Mouse (Mus musculus) left cerebral cortex, adult 11 months (tissue): Measurements from ENCODE around the gene Zfp296.

ENCODE experiments used
- DNase-seq: peaks from one replicate; pipeline ENCODE4 v3.0.0; 2022; ENCODE audit warnings: low spot score

The Zfp296 gene

DNA sequence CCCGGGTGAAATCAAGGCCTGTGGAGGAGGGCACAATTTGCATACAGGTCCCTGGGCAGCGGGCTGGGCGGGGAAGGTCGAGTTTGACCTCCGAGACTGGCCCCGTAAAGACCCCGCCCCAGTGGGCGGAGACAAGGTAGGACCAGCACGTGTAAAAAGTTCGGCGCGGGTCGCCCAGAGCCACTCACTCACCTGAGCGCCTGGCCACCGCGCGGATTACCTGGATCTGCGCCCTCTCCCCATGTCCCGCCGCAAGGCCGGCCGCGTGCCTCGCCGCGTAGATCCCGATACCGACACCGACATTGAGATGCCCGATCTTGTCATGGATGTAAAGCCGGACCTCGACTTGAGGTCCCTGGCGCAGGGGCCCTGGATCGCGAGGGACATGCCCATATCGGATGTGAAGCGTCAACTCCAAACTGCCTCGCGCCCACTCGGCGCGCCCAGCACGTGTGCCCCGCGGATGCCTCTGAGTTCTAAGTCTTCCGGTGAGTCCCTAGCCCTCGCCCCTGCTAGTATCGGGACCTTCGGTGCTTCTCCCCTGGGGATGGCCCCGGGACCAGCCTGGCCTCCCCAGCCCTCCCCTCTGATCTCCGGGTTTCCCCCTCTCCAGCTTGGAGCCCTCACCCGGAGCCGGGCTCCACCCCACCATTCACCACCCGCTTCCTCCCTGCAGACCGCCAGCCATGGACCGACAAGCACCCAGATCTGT, at the start of gene Zfp296, which contains the start of gene Gemin7:
Gene Zfp296 (plus strand): TSS at position 147 of the 712 bp plus-strand sequence.
Gene Gemin7 (minus strand): TSS at position 455 of the 712 bp plus-strand sequence.
- no peak for DNase-seq

DNA sequence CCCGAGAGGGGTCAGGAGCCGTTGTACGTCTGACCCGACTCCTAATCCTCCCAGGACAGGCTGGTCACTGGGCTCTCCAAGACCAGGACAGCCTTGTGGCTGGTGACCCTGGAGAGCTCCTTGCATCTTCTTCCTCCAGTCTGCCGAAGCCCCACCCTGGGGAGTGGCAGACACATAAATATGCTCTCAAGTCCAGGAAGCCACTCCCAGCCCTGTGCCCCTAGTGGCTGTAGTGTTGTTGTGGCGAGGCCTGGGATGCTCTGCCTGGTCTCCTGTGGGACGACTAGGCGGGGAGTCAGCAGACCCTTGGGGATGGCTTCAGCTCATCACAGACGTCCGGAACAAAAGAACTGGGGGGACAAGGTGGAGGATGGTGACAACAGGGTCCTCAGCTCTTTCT, 46.0 kb upstream of the Zfp296 start:
- no peak for DNase-seq

DNA sequence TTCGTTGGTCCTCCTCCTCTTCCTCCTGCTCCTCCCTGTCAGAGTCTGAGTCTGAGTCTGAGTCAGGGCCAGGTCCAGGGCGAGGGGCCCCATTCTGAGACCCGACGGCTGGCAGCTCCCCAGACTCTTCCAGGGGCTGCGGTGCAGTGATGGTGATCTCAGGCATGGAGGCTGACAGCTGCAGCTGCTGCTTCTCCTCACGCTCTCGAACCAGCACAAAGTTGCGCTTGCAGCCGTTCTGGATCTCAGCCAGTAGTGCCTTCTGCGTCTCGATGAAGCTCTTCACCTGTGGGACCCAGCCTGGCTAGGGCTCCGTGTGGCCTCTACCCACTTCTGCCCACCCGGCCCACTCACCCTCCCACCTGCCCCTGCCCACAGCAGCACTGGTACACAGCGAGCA, 44.8 kb upstream of the Zfp296 start:
- DNase-seq: no peak

DNA sequence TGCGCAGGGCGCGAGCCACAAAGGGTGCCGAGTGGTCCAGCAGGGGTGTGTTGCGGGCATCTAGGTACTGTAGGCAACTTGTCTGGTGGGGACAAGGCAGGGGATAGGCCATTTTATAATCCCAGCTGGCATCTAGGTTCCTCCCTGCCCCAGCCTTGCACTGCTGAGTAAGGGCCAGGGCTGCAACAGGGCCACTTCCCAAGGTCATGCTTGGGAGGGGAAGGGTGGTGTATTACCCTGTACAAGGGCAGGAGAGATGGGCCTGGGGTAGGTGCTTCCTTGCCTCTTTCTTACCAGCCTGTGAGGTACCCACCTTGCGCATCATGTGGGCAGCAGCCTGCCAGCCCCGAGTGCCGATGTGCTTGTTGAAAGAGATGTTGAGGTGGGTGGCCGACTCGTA, 42.4 kb upstream of the Zfp296 start:
- no peak for DNase-seq

DNA sequence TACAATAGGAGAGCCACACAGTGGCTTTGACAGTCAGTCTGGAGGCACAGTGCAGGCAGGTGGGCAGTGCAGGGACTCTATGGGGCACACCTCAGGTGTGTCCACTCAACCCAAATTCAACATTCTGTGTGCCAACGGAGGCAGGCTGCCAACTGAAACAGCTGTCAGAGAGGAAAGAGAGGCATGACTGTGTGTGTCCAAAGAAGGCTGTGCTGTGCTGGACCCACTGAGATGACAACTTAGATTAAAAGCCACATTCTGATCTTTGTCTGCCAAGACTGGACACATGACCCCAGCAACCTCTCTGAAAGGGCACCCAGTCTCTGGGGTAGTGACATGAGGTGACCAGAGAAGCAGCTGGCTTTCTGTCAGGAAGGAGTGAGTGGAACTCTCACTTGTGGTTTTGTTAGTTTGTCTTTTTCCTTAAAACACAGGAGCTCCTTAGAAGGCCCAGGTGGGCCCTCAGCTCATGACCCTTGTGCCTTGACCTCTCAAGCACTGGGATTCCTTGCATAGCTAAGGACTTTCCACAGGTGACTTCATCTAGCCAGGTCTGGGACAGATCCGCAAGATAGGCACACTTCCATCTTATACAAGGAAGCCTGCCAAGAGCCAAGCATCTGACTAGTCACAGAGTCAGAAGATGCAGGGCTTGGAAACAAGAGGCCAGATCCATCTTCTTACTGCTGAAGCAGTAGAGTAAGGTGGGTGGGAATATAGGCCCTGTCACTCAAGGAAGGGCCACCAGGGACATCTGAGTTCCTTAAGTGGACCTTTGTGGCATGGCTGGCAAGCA, 36.1 kb upstream of the Zfp296 start:
- DNase-seq: no peak

DNA sequence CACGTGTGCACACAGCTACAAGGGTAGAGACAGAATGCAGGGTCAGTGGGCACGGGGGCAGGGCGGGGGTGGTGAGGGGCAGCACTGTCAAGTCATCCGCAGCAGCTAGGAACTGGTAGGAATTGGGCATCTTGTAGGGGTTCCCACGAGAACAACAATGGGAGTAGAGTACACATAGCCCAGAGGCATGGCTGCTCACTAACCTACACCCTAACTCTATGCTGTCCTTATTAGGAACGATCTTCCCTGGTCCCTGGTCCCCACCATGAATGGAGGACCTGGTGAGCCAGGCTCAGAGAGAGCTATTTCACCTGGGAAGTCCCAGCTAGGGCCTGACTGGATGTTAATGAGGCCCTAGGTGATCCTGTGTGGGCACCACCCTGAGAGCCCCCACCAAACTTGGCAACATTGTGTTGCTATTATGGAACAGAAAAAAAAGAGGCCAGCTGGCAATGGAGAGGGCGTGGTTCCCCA, 35.4 kb upstream of the Zfp296 start:
- DNase-seq: no peak

DNA sequence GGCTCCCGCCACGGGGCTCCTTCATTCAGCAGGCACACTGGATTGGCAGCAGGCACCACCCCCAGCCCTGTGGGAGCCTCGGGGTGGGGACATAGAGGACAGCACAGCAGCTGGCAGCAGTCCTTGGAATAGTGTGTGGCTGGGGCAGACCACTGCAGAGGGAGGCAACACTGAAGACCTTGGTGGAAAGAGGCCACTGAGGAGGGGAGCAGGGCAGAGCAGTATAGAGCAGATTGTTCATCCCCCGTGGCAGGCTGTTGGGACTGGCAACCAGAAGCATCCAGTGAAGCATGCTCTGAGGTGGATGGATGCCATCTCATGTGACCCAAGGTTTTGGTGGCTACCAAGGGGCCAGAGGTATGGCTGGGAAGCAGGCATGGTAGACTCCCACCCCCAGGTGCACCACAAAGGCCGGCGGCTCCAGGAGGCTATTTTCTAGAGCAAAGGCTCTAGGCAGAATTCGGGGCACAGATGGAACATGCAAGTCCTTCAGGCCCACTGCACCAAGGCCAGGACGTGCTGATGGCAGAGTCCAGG, 34.9 kb upstream of the Zfp296 start:
- no peak for DNase-seq

DNA sequence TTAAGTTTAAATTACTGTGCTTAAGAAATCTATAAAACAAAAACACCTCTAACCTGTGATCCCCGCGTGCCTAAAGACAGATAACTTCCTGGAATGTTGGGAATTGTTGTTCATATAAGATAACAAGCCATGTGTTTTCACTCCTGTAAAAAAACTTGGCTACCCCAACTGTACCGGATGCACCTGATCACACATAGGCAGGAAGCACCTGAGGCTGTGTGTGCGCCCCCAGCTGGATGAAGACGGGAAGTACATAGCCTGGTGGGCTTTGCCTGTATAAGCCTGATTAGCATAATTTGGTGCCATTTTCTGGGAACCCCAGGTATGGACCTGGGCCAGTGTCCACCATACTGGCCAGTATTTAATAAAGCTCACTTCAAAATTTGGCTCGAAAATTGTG, 33.5 kb upstream of the Zfp296 start:
- DNase-seq: no peak

DNA sequence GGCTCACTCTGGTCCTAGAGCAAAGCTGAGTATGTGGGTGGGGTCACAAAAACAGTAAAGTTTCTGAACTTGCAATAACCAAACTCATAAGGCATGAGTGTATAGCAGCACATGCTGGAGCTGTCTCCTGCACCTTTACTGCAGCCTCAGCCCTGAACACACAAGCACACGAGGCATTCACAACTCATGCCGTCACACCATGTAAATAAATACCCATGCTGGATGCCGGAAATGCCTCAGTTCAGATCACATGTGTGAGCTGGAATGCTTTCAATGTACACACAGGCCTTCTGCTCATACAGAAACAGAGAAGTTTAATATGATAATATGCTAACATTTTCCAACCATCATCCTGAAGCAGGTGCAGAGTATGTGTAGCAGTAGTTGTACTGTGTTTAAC, 31.1 kb upstream of the Zfp296 start:
- no peak for DNase-seq

DNA sequence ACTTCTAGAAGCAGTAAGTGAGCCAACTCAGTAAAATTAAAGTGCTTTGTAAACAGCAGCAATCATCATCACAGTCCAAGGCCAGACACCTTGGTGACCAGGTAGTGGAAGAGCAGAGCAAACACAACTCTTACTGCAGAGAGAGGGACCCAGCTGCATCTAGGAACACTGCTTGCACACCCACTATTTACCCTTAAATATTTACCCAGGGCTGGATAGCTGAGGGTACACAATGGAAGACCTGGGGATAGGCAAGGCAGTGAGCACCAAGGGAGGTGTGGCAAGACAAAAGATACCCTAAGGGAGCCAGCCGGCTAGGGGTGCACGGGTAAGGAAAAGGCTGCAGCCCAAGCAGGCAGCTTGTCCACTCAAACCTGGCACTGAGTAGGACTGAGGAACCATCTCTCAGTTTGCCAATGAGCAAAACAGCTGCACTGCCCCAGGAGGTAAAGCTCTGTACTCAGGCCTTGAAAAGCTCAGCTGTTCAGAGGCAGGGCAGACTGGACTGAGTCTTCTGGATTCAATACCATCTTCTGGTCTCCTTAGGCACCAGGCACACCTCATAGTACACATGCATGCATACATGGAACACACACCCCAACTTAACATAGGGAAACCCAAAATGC, 29.6 kb upstream of the Zfp296 start:
- DNase-seq: no peak

DNA sequence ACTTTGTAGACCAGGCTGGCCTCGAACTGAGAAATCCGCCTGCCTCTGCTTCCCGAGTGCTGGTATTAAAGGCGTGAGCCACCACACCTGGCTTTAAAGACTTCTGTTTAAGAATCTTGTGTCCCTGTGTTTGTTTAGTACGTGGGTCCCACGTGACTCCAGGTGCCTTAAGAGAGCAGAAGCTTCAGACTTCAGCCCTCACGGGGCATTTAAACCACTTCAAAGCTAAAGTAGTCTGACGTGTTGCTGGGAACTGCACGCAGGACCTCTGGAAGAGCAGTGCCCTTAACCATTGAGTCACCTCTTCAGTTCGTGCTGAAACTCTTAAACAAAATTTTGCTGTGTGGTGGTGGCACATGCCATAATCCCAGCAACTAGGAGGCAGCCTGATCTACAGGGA, 27.7 kb upstream of the Zfp296 start:
- DNase-seq: no peak

DNA sequence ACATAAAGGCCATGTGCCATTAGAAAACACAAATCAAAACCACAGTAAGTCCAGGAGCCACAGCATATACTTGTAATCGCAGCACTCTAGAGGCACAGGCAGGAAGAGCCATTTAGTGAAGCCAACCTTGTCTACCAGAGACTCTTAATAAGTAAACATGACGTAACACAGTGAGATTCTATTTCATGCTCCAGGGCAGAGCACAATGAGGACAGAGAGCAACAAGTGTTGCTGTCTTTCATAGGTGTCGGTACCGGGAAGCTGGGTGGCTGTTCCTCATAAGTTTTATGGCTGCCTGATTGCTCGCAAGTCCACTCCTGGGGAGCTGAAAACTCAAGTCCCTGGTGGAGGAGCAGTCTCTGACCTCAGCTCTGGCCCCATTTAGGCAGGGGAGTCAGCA, 25.5 kb upstream of the Zfp296 start:
- no peak for DNase-seq

DNA sequence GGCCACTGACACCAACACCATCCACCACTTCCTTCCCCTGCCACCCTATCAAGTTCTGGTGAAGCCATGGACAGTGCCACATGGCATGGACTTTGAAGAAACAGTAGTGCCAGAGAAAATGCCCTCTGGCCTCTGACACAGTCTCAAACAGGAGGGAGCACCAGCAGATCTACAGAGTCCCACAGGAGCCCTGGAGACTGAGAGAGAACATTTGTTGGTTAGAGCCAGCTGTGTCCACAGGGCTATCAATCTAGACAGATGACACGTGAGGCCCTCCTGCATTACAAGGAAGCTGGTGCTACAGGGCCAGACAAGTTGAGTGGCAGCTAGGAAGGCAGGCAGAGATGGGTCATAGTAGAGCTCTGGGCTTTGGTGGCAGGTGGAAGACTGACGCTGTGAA, 24.6 kb upstream of the Zfp296 start:
- DNase-seq: no peak

DNA sequence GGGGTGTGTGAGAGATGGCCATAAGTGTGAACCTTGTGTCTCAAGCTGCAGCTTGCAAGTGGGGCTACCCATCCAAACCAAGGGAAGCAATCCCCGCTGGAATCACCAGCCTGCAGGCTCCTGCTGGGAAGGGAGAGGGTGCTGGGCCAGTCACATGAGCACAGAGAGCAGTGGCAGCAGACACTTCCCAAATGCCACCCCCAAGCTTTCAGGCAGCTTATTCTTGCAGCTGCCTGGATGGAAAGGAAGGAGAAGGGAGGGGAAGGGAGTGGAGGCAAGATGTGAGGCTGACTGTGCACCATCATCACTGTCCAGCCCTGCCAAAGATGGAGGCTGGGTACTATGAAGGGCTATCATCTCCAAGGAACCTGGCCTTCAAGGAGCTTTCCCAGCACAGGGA, 22.9 kb upstream of the Zfp296 start:
- DNase-seq: peak; percentile 59

DNA sequence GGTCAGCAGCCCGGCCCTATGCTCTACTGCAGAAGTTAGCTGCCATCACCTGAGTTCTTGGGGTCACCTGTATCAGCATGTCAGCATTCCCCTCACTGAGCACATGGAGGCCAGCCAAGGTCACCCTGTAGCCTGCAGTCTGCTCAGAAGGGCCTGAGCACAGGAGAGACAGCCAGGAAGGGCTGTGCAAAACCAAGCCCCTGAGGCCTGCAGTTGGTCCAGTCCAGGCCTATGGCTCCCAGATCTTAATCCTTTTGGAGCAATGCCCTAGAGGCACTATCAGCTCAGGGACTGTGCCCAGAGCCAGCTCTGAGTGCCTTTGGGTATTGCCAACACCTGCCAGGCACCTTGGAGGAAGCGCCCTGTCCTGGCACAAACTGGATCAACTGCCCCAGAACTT, 20.0 kb upstream of the Zfp296 start:
- DNase-seq: no peak

DNA sequence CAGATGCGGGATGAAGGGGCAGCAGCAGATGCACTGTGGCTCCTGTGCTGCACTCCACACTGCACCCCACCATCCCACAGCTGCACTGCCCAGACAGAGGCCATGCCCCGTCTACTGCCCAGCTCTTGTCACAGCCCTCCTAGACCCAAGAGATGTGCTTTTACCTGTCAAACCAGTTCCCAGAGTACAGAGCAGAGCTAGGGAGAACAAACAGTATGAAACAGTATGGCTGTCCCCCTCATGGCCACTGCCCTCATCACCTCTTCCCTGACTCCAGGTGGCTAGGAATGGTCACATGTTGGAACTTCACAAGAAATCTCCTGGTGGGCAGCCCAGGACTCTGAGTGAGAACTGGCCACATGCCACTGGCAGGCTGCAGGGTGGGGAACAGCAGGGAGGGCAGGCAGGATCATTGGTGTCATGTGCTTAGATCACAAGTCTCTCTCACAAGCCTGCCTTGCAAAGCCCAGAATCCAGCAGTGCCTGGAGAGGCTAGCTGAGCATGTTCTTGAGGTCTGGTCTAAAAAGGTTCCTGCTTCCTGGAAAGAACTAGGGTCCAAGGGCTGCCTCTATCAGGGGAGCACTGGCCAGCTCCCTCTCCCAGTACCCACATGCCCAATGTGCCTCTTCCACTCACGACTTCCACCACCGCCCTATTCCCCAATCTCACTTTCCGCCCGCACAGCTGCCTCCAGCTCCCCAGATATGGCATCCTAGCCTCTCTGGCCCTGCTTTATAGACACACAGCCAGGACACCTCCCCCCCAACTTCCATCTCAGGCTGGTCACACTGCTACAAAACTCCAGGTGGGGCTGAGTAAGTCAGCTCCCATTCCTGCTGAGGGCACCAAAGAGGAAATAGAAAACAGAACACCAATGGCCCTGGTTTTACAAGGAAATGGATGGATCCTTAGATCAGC, 18.8 kb upstream of the Zfp296 start:
- no peak for DNase-seq

DNA sequence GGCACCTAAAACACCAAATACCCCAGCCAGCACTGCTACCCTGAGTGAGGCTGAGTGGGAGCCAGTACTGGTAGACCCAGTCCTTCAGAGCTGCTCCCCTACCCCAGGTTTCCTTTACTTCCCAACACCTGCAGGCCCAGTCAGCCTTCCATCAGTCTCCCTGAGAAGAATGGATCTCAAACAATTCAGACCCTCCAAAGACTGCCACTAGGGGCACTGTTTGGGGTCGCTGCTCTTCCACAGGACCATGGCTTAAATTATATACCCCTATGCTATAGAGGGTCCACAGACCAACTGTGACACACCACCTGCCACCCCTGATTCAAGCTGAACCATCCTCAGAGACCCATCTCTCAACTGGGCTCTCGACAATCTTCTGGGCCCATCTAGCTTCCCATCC, 18.1 kb upstream of the Zfp296 start:
- DNase-seq: no peak

DNA sequence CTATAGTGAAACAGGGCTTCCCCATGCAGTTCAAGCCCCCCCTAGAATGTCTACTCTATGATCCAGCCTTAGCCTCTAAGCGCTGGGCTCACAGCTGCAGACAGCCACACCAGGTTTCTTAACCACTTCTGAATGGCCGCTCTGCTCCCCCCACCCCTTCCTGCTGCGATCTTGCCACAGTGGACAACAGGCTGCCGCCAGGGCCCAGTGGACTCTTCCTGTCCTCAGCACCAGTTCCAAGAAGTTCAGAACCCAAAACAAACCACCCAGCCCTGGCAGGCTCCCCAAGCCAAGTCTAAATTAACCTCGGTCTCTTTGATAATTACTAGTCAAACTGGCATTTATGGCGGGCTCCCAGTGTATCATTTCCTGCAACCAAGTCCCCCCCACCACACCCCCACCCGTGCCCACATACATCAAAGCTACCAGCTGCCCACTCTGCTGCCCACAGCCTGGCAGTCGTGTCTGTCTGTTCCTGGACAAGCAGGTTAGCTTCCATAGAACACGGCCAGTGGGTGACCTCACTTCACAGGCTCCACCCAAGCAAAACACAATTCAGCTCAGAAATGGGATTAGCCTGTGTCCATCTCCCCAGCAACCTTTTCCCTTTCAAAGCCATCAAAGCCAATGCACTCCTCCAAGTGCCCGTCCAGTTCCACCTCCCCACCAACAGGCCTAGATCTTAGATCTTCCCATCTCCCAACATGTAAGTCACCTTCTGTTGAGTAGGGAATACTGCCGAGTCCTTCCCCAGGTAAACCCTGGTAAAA, 16.4 kb upstream of the Zfp296 start:
- DNase-seq: no peak

DNA sequence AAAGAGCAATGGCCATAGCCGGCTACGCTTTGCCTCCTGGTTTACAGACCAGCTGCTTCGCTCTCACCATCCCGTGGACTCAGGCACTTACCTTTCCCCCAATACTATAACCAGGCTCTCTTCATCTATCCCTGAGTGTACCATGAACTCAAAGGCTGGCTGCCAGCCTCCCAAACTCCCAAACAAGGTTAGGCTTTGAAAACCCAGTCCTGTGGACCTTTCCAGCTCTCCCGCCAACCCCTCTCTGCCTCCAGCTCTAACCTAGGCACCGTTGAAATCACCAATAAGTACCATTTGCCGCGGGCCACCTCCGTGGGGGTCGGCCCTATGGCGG, 15.7 kb upstream of the Zfp296 start:
- DNase-seq: no peak

DNA sequence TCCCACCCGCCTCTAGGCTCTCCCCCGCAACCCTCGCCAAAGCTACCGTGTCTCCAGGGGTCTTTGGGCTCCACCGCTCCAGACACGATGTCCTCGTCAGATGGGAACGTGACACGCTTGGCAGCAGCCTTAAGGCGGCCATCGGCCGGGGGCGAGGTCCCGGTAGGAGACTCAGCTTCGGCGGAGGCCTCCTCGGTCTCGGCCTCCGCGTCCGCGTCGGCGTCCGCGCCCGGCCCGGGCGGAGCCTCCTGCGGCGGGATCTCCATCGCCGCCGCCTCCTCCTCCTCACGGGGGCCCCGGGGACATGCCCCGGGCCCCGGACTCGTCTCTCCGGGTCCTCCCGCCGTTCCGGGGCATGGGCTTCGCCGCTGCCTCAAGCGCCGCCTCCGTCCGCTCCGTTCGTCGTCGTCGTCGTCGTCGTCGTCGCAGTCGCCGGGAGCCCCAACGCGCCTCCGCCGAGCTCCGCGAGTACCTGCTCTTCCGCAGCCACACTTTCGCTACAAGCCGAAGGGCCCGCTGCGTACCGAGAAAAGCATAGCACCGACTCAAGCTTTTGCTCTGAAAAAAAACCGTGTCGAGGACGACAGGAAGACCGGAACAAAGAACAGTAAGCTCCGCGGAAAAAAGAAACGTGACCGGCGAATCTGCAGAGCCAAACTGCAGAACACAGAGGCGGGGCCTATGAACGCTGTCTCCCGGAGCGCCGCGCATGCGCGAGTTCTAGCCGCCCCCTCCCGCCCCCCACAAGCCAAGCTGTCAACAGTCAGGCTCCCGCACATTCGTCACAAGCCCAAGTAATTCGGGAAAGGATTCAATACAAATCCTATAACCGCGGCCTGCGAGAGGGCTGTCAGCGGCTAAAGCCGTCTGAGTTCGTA, 15.1 kb upstream of the Zfp296 start:
- DNase-seq: peak; percentile 79
